Mouse (Mus musculus): Measurements from ENCODE around the gene Pea15a.

Pea15a gene

DNA sequence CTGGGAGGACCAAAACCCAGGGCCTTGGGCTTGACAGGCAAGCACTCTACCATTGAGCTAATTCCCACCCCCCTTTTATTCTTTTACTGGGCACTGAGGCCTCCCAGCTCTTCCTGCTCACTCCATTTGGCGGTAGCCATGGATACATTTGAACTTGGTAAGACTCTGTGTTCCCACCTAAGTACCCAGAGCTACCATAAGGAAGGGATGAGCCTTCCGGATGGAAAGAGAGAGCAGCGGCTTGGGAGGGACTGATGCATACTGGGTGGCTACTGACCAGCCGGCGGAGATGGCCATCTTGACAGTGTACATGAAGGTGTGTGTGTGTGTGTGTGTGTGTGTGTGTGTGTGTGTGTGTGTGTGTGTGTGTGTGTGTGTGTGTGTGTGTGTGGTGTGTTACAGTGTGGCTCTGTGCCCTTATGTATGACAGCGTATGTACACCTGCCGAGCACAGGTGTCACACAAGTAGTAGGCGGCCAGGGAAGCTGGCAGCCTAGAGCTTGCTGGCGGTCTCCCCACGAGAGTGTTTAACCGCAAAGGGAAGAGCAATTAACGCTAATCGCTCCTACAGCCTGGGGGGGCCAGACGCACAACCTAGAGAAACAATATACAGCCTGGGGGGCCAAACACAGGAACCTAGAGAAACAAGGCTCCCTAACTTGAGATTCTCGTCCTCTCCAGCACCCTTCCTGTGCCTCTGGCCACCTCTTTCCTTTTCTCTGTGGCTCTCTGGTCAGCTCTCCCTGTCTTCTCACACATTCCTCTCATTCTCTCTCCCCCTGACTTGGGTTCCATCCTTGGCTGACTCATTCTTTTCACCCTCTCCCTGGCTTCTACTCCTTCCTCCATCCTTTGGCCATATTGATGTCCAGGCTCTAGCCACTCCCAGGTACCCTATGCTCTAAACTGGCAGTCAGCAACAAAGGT lies 1.5 kb downstream of the Pea15a start:
- in situ Hi-C loops (cut with MboI, MseI), result no loop called here

GRCm38 (mm10) chr1:172204033-172204813 lies 2.4 kb downstream of the Pea15a start:
- in situ Hi-C loops (cut with MboI, MseI), result no loop called here

GRCm38 (mm10) chr1:172203566-172203965 lies 3.0 kb downstream of the Pea15a start:
- in situ Hi-C loops (cut with MboI, MseI), result no loop called here

DNA sequence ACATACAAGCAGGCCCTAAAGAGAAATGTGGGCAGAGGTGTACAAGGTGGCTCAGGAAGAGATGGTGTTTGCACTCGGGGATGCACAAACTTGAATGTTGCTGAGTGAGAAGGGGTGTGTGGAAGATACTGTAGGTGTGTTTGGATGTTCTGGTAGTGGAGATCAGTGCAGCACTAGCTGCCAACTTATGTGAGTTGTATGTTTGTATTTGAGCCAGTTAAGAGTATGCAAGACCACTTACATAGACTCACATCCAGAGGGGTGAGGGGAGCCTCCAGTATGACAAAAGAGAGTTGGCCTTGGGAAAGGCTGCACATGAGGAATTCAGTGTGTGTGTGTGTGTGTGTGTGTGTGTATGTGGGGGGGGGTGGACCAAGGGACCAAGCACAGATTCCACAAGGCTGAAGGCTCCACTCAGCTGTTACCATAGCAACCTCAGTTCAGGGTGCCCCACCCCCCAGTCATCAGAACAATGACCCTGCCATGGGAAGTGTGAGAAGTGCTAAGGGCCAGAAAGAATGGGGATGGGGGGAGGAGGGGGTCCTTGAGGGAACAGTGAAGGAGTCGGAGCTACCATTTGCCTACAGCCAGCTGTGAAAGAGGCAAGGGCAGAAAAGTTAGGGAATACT lies 3.6 kb downstream of the Pea15a start:
- in situ Hi-C loops (cut with MboI, MseI), result no loop called here

GRCm38 (mm10) chr1:172201967-172202880 lies 4.4 kb downstream of the Pea15a start:
- in situ Hi-C loops (cut with MboI, MseI), result no loop called here

- in situ Hi-C loops (cut with MboI, MseI), result no loop called here
Measured at GRCm38 (mm10) chr1:172200871-172201447, 5.6 kb downstream of the Pea15a start.

DNA sequence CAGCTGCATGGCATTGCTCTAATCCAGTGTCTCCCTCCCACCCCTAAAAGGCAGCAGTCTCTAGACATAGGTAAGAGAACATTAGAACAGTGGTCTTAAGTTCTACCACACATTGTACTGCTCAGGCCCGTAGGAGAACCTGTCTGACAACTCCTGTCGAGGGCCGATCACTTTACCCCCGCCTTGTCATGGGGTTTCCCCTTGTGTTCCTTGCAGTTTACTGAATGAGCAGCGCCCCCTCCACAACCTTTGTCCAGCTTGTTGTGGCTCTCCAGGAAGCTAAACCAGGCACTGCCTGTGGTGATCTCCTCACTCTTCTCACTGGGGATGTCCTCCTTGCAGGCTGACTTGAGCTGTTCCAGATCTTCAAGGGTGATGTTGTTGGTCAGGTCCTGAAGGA lies 6.4 kb downstream of the Pea15a start:
- in situ Hi-C loops (cut with MboI, MseI), result no loop called here

GRCm38 (mm10) chr1:172198996-172199395 lies 7.6 kb downstream of the Pea15a start:
- in situ Hi-C loops (cut with MboI, MseI), result no loop called here

DNA sequence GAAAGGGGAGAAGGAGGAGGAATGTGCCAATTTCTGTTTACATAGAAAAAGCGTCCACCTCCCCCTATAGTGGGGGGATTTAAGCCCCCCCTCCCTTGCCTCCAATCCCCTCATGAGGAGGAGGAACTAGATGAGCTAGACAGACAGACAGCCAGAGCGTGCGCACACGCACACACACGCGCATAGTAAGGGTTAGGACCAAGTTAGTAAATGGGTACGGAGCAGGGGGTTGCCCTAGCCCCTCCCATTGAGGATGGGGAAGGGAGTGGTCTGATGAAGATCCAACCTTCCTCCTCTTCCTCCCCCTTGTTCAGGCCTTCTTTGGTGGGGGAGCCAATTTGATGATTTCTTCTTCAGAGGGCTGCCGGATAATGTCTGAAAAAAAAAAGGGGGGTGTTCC lies 8.3 kb downstream of the Pea15a start:
- in situ Hi-C loops (cut with MboI, MseI), result no loop called here

GRCm38 (mm10) chr1:172197851-172198250 lies 8.8 kb downstream of the Pea15a start:
- in situ Hi-C loops (cut with MboI, MseI), result no loop called here

- in situ Hi-C loops (cut with MboI, MseI), result no loop called here
Measured at GRCm38 (mm10) chr1:172197146-172197545, 9.5 kb downstream of the Pea15a start.

- in situ Hi-C loops (cut with MboI, MseI), result no loop called here
Measured at GRCm38 (mm10) chr1:172194435-172194834, 12.2 kb downstream of the Pea15a start.

DNA sequence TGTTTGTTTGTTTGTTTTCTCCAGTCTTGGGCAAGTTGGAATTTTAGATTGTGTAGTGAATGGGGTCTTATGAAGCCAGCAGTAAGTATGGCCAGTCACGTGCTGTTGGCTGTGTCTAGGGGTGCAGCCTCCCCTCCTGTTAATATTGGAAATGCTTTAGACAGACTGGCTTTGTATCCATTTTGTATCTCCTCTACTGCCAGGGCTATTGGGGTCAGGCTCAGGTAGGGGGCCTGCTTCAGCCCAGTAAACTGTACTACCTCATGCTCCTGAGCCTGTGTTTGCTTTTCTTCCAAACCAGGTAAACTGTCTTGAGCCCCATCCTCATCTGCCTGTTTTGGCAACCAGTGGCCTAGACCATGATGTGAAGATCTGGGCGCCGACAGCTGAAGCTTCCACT lies 14.4 kb downstream of the Pea15a start:
- in situ Hi-C loops (cut with MboI, MseI), result no loop called here

DNA sequence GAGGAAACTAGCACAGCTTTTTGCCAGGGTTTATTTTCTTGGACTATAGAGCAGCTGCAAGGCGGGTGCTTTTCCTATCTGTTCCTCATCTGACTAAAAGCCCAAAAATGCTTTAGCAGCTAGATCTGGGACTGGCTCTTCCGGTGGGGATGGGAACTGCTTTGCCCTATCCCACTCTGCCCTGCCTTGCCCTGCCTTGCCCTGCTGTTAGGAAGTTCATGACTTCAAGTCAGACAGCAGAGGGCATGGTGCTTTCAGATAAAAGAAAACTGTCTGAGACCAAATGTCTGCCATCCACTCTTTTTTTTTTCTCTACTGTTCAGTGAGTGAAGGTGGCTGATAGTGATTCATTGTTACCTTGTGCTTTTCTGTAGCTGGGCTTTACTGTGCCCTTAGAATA lies 15.0 kb downstream of the Pea15a start:
- in situ Hi-C loops (cut with MboI, MseI), result no loop called here

- in situ Hi-C loops (cut with MboI, MseI), result no loop called here
Measured at GRCm38 (mm10) chr1:172188891-172189290, 17.7 kb downstream of the Pea15a start.

- in situ Hi-C loops (cut with MboI, MseI), result no loop called here
Measured at GRCm38 (mm10) chr1:172186401-172187289, 20.0 kb downstream of the Pea15a start.

DNA sequence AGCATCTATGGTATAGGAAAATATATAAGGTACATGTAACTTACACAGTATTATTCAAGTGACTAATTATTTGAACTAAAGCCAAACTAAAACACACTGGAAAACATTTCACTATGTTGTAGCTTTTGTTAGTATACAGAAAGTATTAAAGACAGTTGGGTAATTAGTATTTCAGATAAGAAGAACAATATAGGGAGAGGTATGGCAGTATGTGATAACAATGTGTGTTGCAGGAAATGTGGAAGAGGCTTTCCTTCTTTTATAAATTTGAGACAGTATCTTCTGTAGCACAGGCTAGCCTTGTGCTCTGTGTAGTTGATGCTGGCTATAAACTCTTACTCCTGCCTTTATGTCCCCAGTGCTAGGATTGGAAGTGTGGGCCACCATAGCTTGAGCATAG lies 22.7 kb downstream of the Pea15a start:
- in situ Hi-C loops (cut with MboI, MseI), result no loop called here

DNA sequence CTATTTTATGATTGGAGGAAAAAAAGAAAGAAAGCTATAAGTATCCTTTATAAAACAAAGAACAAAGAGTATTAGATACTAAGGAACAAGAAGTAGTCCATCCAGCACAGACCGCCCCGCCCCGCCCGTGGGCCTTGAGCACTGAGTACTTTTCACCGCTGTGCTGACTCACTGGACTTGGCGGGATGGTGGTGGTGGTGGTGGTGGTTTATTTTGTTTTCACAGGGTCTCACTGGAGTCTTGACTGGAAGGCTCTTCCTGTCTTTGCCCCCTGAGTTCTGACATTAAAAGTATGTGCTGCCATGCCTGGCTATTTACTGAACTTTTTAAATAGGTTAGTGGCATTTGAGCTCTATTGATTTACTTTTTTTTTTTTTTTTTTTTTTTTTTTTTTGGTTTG lies 23.5 kb downstream of the Pea15a start:
- in situ Hi-C loops (cut with MboI, MseI), result no loop called here

DNA sequence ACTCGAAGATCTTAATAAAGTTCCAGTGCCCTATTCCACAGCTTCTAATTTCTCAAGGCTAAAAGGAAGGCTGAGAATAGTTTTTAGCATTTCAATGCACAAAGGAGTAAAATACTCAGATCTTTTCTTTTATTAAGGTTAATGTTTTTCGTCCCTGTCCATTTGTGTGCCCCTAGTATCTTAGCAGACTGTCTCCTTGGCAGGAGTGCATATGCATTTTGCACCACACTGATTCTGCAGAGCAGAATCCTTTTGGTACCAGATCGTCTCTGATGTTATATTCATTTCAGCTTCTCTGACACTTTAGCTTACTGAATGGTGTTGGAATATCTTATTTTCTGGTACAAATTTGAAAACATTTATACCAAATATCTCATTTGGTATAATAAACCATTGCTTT lies 24.8 kb downstream of the Pea15a start:
- in situ Hi-C loops (cut with MboI, MseI), result no loop called here

GRCm38 (mm10) chr1:172180881-172181280 lies 25.7 kb downstream of the Pea15a start:
- in situ Hi-C loops (cut with MboI, MseI), result no loop called here

Data from regulatory T cell (primary cell).